Mouse (Mus musculus): ENCODE data around the gene Dcpp2. TPM values are rescaled to one million over a fixed set of nuclear protein-coding genes. Genes with fewer than 3 reads are reported as not detected.
A peak's percentile ranks its signal among the peaks of the same experiment; 100 is the strongest.
"Not testable (repeated sequence)": the region's sequence is repeated elsewhere in the genome, so short reads cannot be mapped to it uniquely, and the experiment has no call there.

The Dcpp2 gene
- polyA plus RNA-seq, 1 experiment from 2014 or later: not detected

DNA sequence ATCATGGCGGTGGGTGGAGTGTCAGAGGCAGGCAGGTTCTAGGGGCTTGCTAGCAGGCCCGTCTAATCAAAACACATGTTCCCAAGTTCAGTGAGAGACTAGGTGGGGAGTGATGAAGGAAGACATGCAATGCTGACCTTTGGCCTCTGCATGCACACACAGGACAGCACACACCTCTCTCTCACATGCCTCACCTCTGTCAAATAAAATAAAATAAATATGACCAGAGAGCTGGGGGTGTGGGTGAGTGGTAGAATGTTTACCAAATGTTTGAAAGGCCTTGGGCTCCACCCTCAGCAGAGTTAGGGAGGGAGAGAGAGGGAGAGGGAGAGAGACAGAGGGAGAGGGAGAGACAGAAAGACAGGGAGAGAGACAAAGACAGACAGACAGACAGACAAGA, 22.8 kb upstream of the Dcpp2 start:
- Histone ChIP-seq H3K9ac (no peak overlapping the region), H3K27ac (no peak overlapping the region), H3K4me1 (no peaks in the 10 kb centered on the region), H3K4me2 (no peak overlapping the region), H3K9me3 (replicated peaks) (no peaks in the 10 kb centered on the region), H3K36me3 (no peaks in the 10 kb centered on the region), H3K27me3 (no peaks in the 10 kb centered on the region), H3K4me3 (replicated peaks) (no peak overlapping the region)
- 78% methylated on average over 2 of the region's 2 CpGs for WGBS
- ATAC-seq (replicated peaks; ENCODE audit: low FRiP score): no peak

GRCm38 (mm10) chr17:23862926-23863325, 17.8 kb upstream of the Dcpp2 start:
- Histone ChIP-seq H3K27ac (no peak overlapping the region), H3K9ac (no peak overlapping the region), H3K4me3 (replicated peaks) (no peak overlapping the region), H3K4me2 (no peak overlapping the region), H3K9me3 (replicated peaks) (no peaks in the 10 kb centered on the region), H3K36me3 (no peaks in the 10 kb centered on the region), H3K27me3 (no peaks in the 10 kb centered on the region), H3K4me1 (no peaks in the 10 kb centered on the region)
- ATAC-seq (replicated peaks; ENCODE audit: low FRiP score): no peak
- 90% methylated on average over 4 of the region's 4 CpGs for WGBS

GRCm38 (mm10) chr17:23867756-23868155, 12.9 kb upstream of the Dcpp2 start, which contains the start of gene Prss21:
Gene Prss21 (plus strand): TSS chr17:23868056.
- no peak for ATAC-seq (replicated peaks; ENCODE audit: low FRiP score)
- H3K4me1 ChIP-seq: no peaks in the 10 kb centered on the region
- WGBS: 83% methylated on average over 15 of the region's 15 CpGs
- H3K9ac ChIP-seq: no peak within 1 kb of the TSS
- no peaks in the 10 kb centered on the region for H3K36me3 ChIP-seq
- H3K4me3 ChIP-seq (replicated peaks): no peak within 1 kb of the TSS
- H3K9me3 ChIP-seq (replicated peaks): no peaks in the 10 kb centered on the region
- H3K4me2 ChIP-seq: no peak within 1 kb of the TSS
- H3K27ac ChIP-seq: no peak within 1 kb of the TSS
- no peaks in the 10 kb centered on the region for H3K27me3 ChIP-seq

DNA sequence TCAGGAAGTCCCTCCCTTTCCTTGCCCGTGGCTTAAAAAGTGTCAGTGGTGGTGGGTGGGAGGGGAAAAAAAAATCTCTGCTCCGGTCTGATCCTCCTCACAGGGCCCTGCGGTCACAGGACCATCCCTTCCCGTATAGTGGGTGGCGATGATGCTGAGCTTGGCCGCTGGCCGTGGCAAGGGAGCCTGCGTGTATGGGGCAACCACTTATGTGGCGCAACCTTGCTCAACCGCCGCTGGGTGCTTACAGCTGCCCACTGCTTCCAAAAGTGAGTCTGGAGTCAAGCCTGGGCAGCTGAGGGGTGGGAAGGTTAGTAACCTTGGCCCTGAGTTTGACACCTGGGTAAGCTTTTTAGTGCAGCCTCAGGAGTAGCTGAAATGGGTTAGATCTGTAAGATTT, 12.2 kb upstream of the Dcpp2 start:
- no peak for ATAC-seq (replicated peaks; ENCODE audit: low FRiP score)
- Histone ChIP-seq H3K27ac (no peak overlapping the region), H3K4me1 (no peaks in the 10 kb centered on the region), H3K4me3 (replicated peaks) (no peak overlapping the region), H3K4me2 (no peak overlapping the region), H3K36me3 (no peaks in the 10 kb centered on the region), H3K9ac (no peak overlapping the region), H3K9me3 (replicated peaks) (no peaks in the 10 kb centered on the region), H3K27me3 (no peaks in the 10 kb centered on the region)
- 85% methylated on average over 11 of the region's 11 CpGs for WGBS

GRCm38 (mm10) chr17:23873884-23874856, 6.5 kb upstream of the Dcpp2 start:
- Histone ChIP-seq H3K4me1 (no peaks in the 10 kb centered on the region; the same call in 1 of the 2 replicates), H3K4me3 (replicated peaks) (no peak overlapping the region), H3K9ac (no peak overlapping the region), H3K27me3 (no peaks in the 10 kb centered on the region), H3K9me3 (replicated peaks) (no peaks in the 10 kb centered on the region), H3K27ac (no peak overlapping the region), H3K36me3 (no peaks in the 10 kb centered on the region), H3K4me2 (no peak overlapping the region)
- 43% methylated on average over 8 of the region's 8 CpGs for WGBS
- ATAC-seq (replicated peaks; ENCODE audit: low FRiP score): peak; percentile 36; the same call in 1 of the 2 replicates

DNA sequence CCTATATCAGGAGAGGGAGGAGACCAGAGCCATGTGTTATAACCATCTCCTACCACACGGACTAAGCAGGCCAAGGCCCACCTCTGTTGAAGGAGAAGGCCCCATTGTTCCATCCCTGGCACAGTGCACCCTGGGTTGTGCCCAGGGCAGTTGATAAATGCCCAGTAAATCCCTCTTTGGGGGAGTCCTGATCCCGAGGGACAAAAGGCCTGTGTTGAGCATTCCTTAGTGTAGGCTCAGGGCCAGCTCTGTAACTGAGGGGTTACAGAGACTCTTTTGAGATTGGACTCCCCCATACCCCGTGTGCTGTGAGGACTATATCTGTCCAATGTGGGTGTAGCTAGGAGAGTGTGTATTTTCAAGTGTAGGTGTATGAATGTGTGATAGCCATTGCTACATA, 3.9 kb upstream of the Dcpp2 start:
- ATAC-seq (replicated peaks; ENCODE audit: low FRiP score): no peak
- Histone ChIP-seq H3K9me3 (replicated peaks) (no peaks in the 10 kb centered on the region), H3K9ac (no peak overlapping the region), H3K27ac (no peak overlapping the region), H3K4me1 (no peaks in the 10 kb centered on the region; the same call in 1 of the 2 replicates), H3K27me3 (no peaks in the 10 kb centered on the region), H3K4me3 (replicated peaks) (no peak overlapping the region), H3K4me2 (no peak overlapping the region), H3K36me3 (no peaks in the 10 kb centered on the region)
- WGBS: 56% methylated on average over 3 of the region's 3 CpGs

GRCm38 (mm10) chr17:23877166-23877565, 3.5 kb upstream of the Dcpp2 start:
- H3K9me3 ChIP-seq (replicated peaks): no peaks in the 10 kb centered on the region
- H3K4me2 ChIP-seq: no peak overlapping the region
- WGBS: 85% methylated on average over 2 of the region's 2 CpGs
- no peak overlapping the region for H3K9ac ChIP-seq
- H3K36me3 ChIP-seq: no peaks in the 10 kb centered on the region
- no peaks in the 10 kb centered on the region for H3K27me3 ChIP-seq
- no peaks in the 10 kb centered on the region; the same call in 1 of the 2 replicates for H3K4me1 ChIP-seq
- no peak for ATAC-seq (replicated peaks; ENCODE audit: low FRiP score)
- no peak overlapping the region for H3K4me3 ChIP-seq (replicated peaks)
- H3K27ac ChIP-seq: no peak overlapping the region

GRCm38 (mm10) chr17:23917158-23917557, 36.5 kb downstream of the Dcpp2 start, which contains the start of gene Dcpp3:
Gene Dcpp3 (plus strand): TSS chr17:23917458.
- H3K27me3 ChIP-seq; H3K27ac ChIP-seq; H3K4me2 ChIP-seq; H3K9ac ChIP-seq; H3K4me3 ChIP-seq (replicated peaks); H3K9me3 ChIP-seq (replicated peaks); H3K4me1 ChIP-seq; ATAC-seq (replicated peaks; ENCODE audit: low FRiP score); H3K36me3 ChIP-seq: not testable (repeated sequence)
- 80% methylated on average over 4 of the region's 4 CpGs for WGBS

GRCm38 (mm10) chr17:23924531-23925007, 43.9 kb downstream of the Dcpp2 start:
- Histone ChIP-seq H3K4me3 (replicated peaks) (peak overlapping the region; percentile 56), H3K9ac (peak overlapping the region; percentile 61), H3K4me1 (peaks cover 10% of the 10 kb centered on the region), H3K4me2 (peak overlapping the region; percentile 83), H3K27ac (peak overlapping the region; percentile 97), H3K9me3 (replicated peaks) (no peaks in the 10 kb centered on the region), H3K27me3 (no peaks in the 10 kb centered on the region), H3K36me3 (no peaks in the 10 kb centered on the region)
- peak; percentile 100 for ATAC-seq (replicated peaks; ENCODE audit: low FRiP score)
- WGBS: under 1% methylated on average over 28 of the region's 29 CpGs

DNA sequence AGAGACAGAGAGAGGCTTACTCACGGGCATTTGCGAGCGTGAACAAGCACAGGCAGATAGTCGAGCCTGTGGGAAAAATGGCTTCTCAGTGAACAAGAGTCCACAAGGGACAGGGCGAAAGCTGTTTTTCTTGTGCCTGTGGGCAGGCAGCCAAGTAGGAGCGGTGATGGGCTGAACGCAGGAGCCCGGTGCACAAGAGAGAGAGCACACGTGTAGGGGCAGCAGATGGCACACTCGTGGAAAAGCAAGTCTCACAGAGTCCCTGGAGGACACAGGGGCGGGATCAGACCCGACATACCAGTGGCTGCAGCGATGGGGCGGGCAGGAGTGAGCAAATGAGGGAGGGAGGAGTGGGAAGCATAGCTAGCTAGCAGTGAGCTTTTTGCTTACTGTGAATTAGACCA, 44.4 kb downstream of the Dcpp2 start:
- peak; percentile 74 for ATAC-seq (replicated peaks; ENCODE audit: low FRiP score)
- peak overlapping the region; percentile 83 for H3K4me2 ChIP-seq
- H3K4me1 ChIP-seq: peaks cover 10% of the 10 kb centered on the region
- H3K4me3 ChIP-seq (replicated peaks): peak overlapping the region; percentile 56
- peak overlapping the region; percentile 61 for H3K9ac ChIP-seq
- under 1% methylated on average over 14 of the region's 14 CpGs for WGBS
- H3K27ac ChIP-seq: peak overlapping the region; percentile 97
- H3K9me3 ChIP-seq (replicated peaks): no peaks in the 10 kb centered on the region
- H3K36me3 ChIP-seq: no peaks in the 10 kb centered on the region
- no peaks in the 10 kb centered on the region for H3K27me3 ChIP-seq

DNA sequence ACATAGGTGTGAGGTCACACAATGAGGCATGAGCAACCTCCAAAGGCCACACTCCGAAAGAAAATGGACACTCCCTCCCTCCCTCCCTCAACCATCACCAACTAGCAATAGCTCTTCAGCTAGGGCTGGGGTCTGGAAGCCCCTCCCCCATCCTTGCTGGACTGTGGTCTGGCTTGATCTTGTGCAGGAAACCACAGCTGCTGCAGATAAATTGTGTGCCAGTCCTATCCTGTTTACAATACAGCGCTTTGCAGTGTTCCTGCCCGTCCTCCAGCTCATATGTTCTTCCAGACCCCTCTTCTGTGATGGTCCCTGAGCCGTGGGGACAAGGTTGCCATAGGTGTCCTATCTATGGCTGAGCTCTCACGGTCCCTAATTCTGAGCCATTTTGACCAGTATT, 50.5 kb downstream of the Dcpp2 start:
- no peak for ATAC-seq (replicated peaks; ENCODE audit: low FRiP score)
- WGBS: 70% methylated on average over 5 of the region's 5 CpGs

GRCm38 (mm10) chr17:23941372-23941771, 60.7 kb downstream of the Dcpp2 start, which contains the start of gene Sbp:
Gene Sbp (plus strand): TSS chr17:23941672.
- no peak within 1 kb of the TSS for H3K27ac ChIP-seq
- H3K9ac ChIP-seq: no peak within 1 kb of the TSS
- ATAC-seq (replicated peaks; ENCODE audit: low FRiP score): no peak
- no peak within 1 kb of the TSS for H3K4me2 ChIP-seq
- H3K9me3 ChIP-seq (replicated peaks): no peaks in the 10 kb centered on the region
- no peaks in the 10 kb centered on the region for H3K36me3 ChIP-seq
- no peak within 1 kb of the TSS for H3K4me3 ChIP-seq (replicated peaks)
- no peaks in the 10 kb centered on the region for H3K27me3 ChIP-seq
- H3K4me1 ChIP-seq: no peaks in the 10 kb centered on the region

More for the DNA sequence above, 50.5 kb downstream of the Dcpp2 start:
- Histone ChIP-seq H3K27ac (no peak overlapping the region), H3K9me3 (replicated peaks) (no peaks in the 10 kb centered on the region), H3K4me1 (no peaks in the 10 kb centered on the region), H3K36me3 (no peaks in the 10 kb centered on the region), H3K27me3 (no peaks in the 10 kb centered on the region), H3K4me2 (no peak overlapping the region), H3K4me3 (replicated peaks) (no peak overlapping the region), H3K9ac (no peak overlapping the region)

All from kidney, embryonic 15.5 days (tissue).